Mouse (Mus musculus): ENCODE results near the gene H2al2a. TPM values are rescaled to one million over a fixed set of nuclear protein-coding genes. Genes with fewer than 3 reads are reported as not detected.

Gene H2al2a
- total and polyA plus RNA-seq, 3 experiments = 0.51 TPM; not detected in 2

DNA sequence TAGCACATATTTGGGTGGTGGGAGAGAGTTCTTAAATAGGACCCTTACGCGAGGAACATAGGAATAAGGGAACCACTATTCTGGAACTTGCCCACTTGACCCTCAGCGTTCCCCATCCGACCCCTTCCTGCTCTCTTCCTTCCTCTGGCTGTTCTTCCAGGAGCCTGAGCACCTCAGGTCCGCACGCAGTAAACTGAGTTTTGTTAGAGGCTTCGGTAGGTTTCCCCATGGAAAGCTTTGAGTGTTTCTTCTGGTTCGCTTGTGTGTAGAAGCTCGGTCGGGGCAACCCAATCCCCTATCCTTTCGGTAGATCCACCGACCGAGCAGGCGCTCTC, 29.0 kb upstream of the H2al2a start:
- peak overlapping the region; percentile 58; the same call in 1 of the 2 replicates for H3K9ac ChIP-seq (ENCODE audit: low read depth, low read length)
- 0 out of 2 replicates have a peak overlapping the region, but pooled peaks have one; percentile 5 for H3K27ac ChIP-seq
- H3K4me1 ChIP-seq (ENCODE audit: control insufficient read depth, insufficient read depth, low read length) = peaks cover 1% of the 10 kb centered on the region; the same call in 1 of the 2 replicates
- peak overlapping the region; percentile 83 for H3K4me3 ChIP-seq
- WGBS = 7% methylated on average over 14 of the region's 14 CpGs
- intact Hi-C loops (cut with DNase I) = loop anchor here (2.0 to 10.0 kb wide), 5 partner anchors 173 to 742 kb away; partner anchors contain the start of genes Bmi1 and Dnajc1
- no peaks in the 10 kb centered on the region for H3K36me3 ChIP-seq (ENCODE audit: control insufficient read depth, insufficient read depth, low read length)
- H3K27me3 ChIP-seq (ENCODE audit: control insufficient read depth, insufficient read depth, low read length) = no peaks in the 10 kb centered on the region
- no peak for DNase-seq
- no peaks in the 10 kb centered on the region for H3K79me2 ChIP-seq (replicated peaks; ENCODE audit: control insufficient read depth, insufficient read depth, low read length)
- no peak for TF ChIP-seq EP300 (IDR thresholded peaks at IDR 0.05; ENCODE audit: insufficient read depth, low read depth, low read length)
- TF ChIP-seq POLR2A (IDR thresholded peaks at IDR 0.05; ENCODE audit: insufficient read depth, low read depth, low read length) = no peak
- TF ChIP-seq CTCF (IDR thresholded peaks at IDR 0.05) = no peak

DNA sequence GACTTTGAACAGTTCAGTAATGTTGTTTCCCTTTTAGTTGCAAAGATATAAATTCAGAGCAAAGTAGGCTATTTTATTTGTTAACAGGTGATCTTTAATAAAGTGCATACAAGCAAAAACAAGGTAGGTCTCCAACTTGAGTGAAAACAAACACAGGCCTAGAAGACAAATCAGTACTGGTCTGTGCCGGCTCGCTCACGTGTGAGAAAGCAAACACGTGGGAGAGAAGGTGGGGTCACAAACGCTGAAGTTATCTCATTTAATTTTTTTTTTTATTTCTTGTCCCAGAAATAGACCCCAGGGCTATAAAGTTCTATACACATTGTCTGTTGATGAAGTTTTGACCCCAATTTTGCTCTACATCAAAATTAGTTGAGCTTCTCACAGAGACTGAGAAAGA, 28.4 kb upstream of the H2al2a start:
- Histone ChIP-seq H3K9ac (ENCODE audit: low read depth, low read length) (no peak overlapping the region), H3K4me3 (no peak overlapping the region), H3K27me3 (ENCODE audit: control insufficient read depth, insufficient read depth, low read length) (no peaks in the 10 kb centered on the region), H3K79me2 (replicated peaks; ENCODE audit: control insufficient read depth, insufficient read depth, low read length) (no peaks in the 10 kb centered on the region), H3K27ac (no peak overlapping the region), H3K4me1 (ENCODE audit: control insufficient read depth, insufficient read depth, low read length) (peaks cover 1% of the 10 kb centered on the region; the same call in 1 of the 2 replicates), H3K36me3 (ENCODE audit: control insufficient read depth, insufficient read depth, low read length) (no peaks in the 10 kb centered on the region)
- intact Hi-C loops (cut with DNase I) = loop anchor here (5.0 to 10.0 kb wide), 4 partner anchors 367 to 742 kb away; partner anchors contain the start of genes Bmi1 and Dnajc1
- no peak for DNase-seq
- WGBS = 84% methylated on average over 5 of the region's 5 CpGs
- TF ChIP-seq POLR2A (IDR thresholded peaks at IDR 0.05; ENCODE audit: insufficient read depth, low read depth, low read length) = no peak
- TF ChIP-seq CTCF (IDR thresholded peaks at IDR 0.05) = no peak
- TF ChIP-seq EP300 (IDR thresholded peaks at IDR 0.05; ENCODE audit: insufficient read depth, low read depth, low read length) = no peak

DNA sequence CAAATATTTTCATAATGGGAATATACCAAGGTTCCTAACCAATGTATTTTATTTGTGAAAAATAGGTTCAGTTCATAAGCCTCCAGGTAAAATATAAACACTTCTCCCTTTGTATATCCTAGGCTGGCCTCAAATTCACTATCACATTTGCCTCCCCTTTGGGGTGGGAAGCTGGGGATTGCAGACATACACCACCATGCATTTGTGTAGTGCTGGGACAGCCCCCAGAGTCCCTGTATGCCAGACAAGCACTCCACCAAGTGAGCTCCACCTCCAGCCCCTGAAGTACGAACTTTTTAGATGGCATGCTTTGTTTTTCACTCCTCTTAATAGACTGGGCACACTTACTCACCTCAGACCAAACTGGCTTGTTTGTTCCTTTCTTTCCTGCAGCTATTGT, 26.1 kb upstream of the H2al2a start:
- no peaks in the 10 kb centered on the region for H3K36me3 ChIP-seq (ENCODE audit: control insufficient read depth, insufficient read depth, low read length)
- H3K9ac ChIP-seq (ENCODE audit: low read depth, low read length) = no peak overlapping the region
- TF ChIP-seq EP300 (IDR thresholded peaks at IDR 0.05; ENCODE audit: insufficient read depth, low read depth, low read length) = no peak
- no peak for TF ChIP-seq CTCF (IDR thresholded peaks at IDR 0.05)
- TF ChIP-seq POLR2A (IDR thresholded peaks at IDR 0.05; ENCODE audit: insufficient read depth, low read depth, low read length) = no peak
- no peak for DNase-seq
- peaks cover 1% of the 10 kb centered on the region; the same call in 1 of the 2 replicates for H3K4me1 ChIP-seq (ENCODE audit: control insufficient read depth, insufficient read depth, low read length)
- no peaks in the 10 kb centered on the region for H3K27me3 ChIP-seq (ENCODE audit: control insufficient read depth, insufficient read depth, low read length)
- no peaks in the 10 kb centered on the region for H3K79me2 ChIP-seq (replicated peaks; ENCODE audit: control insufficient read depth, insufficient read depth, low read length)
- H3K27ac ChIP-seq = no peak overlapping the region
- 71% methylated on average over 1 of the region's 1 CpGs for WGBS
- H3K4me3 ChIP-seq = no peak overlapping the region
- intact Hi-C loops (cut with DNase I) = loop anchor here (10.0 kb wide), 1 partner anchor 378 kb away; no protein-coding TSS in a partner anchor

DNA sequence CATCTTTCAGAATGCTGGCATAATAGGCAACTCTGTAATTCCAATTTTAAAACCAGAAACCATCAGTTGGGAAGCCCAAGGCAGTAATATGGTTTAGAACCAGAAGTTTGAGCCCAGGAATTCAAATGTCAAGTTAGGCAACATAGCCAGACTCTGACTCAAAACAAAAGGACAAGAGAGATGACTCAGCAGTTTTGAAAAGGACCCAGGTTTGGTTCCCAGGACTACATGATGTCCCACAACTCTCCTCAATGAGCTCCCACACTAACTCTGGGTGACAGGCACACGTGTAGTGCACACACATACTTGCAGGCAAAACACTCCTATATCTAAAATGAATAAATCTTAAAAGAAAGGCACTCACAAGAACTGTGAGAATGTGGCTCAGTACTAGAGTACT, 22.4 kb upstream of the H2al2a start:
- TF ChIP-seq CTCF (IDR thresholded peaks at IDR 0.05) = no peak
- no peak for TF ChIP-seq EP300 (IDR thresholded peaks at IDR 0.05; ENCODE audit: insufficient read depth, low read depth, low read length)
- Histone ChIP-seq H3K27ac (no peak overlapping the region), H3K36me3 (ENCODE audit: control insufficient read depth, insufficient read depth, low read length) (no peaks in the 10 kb centered on the region), H3K27me3 (ENCODE audit: control insufficient read depth, insufficient read depth, low read length) (no peaks in the 10 kb centered on the region), H3K9ac (ENCODE audit: low read depth, low read length) (no peak overlapping the region), H3K79me2 (replicated peaks; ENCODE audit: control insufficient read depth, insufficient read depth, low read length) (no peaks in the 10 kb centered on the region), H3K4me3 (no peak overlapping the region), H3K4me1 (ENCODE audit: control insufficient read depth, insufficient read depth, low read length) (no peaks in the 10 kb centered on the region)
- WGBS = 79% methylated on average over 1 of the region's 1 CpGs
- DNase-seq = no peak
- intact Hi-C loops (cut with DNase I) = no loop called here

DNA sequence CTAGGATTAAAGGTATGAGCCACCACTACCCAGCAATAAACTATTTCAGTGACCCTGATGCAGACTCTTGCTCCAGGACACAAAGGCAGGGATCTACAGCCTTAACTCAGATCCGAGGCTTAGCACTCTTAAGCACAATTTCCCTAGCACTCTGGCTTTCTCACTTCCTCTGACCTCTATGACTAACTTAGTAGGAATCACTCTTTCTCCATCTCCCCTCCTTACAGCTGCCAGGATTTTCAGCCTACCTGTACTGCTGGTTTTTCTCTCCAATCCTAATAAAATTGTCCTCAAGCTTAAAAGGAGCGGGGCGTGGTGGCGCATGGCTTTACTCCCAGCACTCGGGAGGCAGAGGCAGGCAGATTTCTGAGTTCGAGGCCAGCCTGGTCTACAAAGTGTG, 20.6 kb upstream of the H2al2a start:
- Histone ChIP-seq H3K36me3 (ENCODE audit: control insufficient read depth, insufficient read depth, low read length) (no peaks in the 10 kb centered on the region), H3K79me2 (replicated peaks; ENCODE audit: control insufficient read depth, insufficient read depth, low read length) (no peaks in the 10 kb centered on the region), H3K27me3 (ENCODE audit: control insufficient read depth, insufficient read depth, low read length) (no peaks in the 10 kb centered on the region), H3K4me1 (ENCODE audit: control insufficient read depth, insufficient read depth, low read length) (no peaks in the 10 kb centered on the region), H3K4me3 (no peak overlapping the region), H3K27ac (no peak overlapping the region), H3K9ac (ENCODE audit: low read depth, low read length) (no peak overlapping the region)
- TF ChIP-seq POLR2A (IDR thresholded peaks at IDR 0.05; ENCODE audit: insufficient read depth, low read depth, low read length) (no peak), EP300 (IDR thresholded peaks at IDR 0.05; ENCODE audit: insufficient read depth, low read depth, low read length) (no peak), CTCF (IDR thresholded peaks at IDR 0.05) (no peak)
- no peak for DNase-seq
- 92% methylated on average over 6 of the region's 6 CpGs for WGBS
- intact Hi-C loops (cut with DNase I) = no loop called here

DNA sequence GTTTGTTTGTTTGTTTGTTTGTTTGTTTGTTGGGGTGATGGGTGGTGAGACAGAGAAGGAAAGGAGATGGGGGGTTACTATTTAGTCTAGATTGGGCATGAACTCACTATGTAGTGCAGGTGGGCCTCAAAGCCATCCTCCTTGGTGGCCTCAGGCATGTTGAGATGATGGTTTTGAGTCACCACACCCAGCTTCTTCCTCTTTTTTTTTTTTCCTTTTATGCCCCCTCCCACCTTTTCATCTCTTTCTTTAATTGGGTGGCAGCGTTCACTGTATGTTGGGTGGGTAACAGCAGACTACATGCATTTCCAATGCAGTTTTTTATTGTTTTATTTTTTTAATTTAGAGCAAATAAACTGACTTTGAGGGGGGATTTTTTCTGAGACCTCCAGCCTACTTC, 19.9 kb upstream of the H2al2a start:
- H3K27ac ChIP-seq = no peak overlapping the region
- no peaks in the 10 kb centered on the region for H3K4me1 ChIP-seq (ENCODE audit: control insufficient read depth, insufficient read depth, low read length)
- no peak overlapping the region for H3K4me3 ChIP-seq
- 96% methylated on average over 1 of the region's 1 CpGs for WGBS
- H3K36me3 ChIP-seq (ENCODE audit: control insufficient read depth, insufficient read depth, low read length) = no peaks in the 10 kb centered on the region
- H3K9ac ChIP-seq (ENCODE audit: low read depth, low read length) = no peak overlapping the region
- DNase-seq = no peak
- TF ChIP-seq POLR2A (IDR thresholded peaks at IDR 0.05; ENCODE audit: insufficient read depth, low read depth, low read length) (no peak), CTCF (IDR thresholded peaks at IDR 0.05) (no peak)
- no peaks in the 10 kb centered on the region for H3K79me2 ChIP-seq (replicated peaks; ENCODE audit: control insufficient read depth, insufficient read depth, low read length)
- intact Hi-C loops (cut with DNase I) = no loop called here
- H3K27me3 ChIP-seq (ENCODE audit: control insufficient read depth, insufficient read depth, low read length) = no peaks in the 10 kb centered on the region
